Mouse (Mus musculus): ENCODE measurements around the gene Nlrp6. TPM values are rescaled to one million over a fixed set of nuclear protein-coding genes. Genes with fewer than 3 reads are reported as not detected.
"Not testable (repeated sequence)": the region's sequence is repeated elsewhere in the genome, so short reads cannot be mapped to it uniquely, and the experiment has no call there.

Nlrp6 gene
- polyA plus RNA-seq, 1 experiment from 2014 or later, result not detected

DNA sequence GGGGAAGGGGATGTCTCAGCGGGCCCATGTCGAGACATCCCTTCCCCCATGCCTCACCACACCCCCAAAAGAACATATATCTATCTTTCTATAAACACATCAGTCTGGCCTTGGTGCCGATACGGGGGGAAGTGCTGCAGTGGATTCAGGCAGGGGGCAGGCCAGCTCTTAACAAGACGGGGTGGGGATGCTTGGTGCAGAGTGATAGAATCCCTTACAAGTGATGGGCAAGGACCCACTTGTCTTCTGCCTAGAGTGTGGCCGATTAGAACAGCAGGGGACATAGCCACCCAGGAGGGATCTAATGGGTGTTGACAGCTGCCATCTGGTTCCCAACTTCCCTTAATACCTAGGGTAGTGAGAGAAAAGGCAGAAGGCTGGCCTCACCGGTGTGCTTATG is 50.2 kb downstream of the Nlrp6 start:
- CTCF ChIA-PET, result interaction anchor here (1.3 to 2.0 kb wide), 2 partner anchors 11 to 37 kb away, joined by 3 to 6 read pairs; no protein-coding TSS in a partner anchor
- DNase-seq (ENCODE audit: low read depth, low spot score) (no peak), ATAC-seq (no peak)
- POLR2A ChIA-PET, result no interaction called here
- no peak for TF ChIP-seq CTCF (IDR thresholded peaks at IDR 0.05)
- no peaks in the 10 kb centered on the region for H3K27me3 ChIP-seq
- in situ Hi-C loops (cut with MboI; ENCODE audit: low pct_unique_long_range_greater_than_20kb), result no loop called here

DNA sequence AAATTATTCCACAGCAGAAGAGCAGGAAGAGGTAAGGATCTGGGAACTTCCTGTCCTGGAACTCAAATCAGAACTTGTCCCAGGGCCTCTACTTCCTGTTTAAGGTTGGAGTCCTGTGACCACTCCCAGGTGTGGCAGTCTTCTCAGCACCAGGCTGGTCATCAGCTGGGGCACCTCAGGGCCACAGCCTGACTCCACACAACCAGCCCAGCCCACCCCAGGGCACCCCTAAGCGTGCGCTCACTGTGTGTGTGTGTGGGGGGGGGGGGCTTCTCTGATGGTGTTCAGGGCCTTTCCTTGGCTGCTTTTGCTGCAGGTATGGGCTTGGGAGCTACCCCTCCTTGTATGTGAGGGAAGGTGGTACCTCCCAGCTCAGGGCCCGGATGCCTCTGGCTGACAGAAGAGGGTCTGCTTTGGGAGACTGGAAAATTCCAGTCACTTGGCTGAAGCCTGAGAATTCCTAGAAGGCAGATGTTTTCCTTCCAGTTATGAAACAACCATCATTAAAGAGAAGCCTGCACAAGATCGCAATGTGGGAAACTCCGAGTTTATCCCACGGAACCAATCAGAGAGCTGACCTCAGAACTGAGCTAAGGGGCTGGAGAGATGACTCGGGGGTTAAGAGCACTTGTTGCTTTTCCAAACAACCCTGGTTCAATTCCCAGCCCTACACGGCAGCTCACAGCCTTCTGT is 50.9 kb downstream of the Nlrp6 start:
- in situ Hi-C loops (cut with MboI; ENCODE audit: low pct_unique_long_range_greater_than_20kb), result no loop called here
- DNase-seq (ENCODE audit: low read depth, low spot score), result no peak
- CTCF ChIA-PET, result interaction anchor here (1.3 to 2.0 kb wide), 2 partner anchors 12 to 37 kb away, joined by 3 to 6 read pairs; no protein-coding TSS in a partner anchor

DNA sequence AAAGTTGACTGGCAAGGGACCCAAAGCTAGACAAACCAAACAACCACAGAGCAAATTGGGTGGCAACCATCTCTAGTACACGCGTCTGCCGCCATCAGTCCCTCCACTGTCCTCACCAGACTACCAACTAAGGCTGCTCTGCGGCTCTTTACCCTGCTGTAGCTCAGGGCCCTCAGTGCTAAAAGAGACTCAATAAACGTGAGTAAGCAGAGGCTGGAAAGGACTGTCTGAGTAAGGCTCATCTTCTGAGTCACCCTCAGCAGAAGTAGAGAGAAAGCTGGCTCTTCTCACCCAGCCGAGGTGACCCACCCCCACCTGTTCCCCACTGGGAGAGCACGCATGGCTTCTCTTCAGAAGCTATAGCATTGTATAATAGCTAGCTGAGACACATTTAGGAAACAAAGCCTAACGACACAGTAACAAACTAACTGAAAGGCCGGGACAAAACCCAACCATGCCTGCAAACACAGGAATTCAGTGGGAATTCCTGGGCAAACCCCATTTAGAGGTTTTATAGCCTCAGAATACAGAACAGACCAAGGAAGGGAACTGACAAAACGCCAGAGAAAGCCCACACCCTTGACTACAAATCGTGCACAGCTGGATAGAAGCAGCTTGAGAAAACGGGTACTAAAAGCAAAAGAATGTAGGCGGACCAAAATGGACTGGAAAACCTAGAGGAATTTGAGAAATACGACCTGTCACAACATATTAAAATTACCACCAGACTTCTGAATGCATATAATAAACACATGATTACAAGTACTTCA is 52.9 kb downstream of the Nlrp6 start:
- CTCF ChIA-PET, result interaction anchor here (0.9 to 2.1 kb wide), 4 partner anchors 14 to 96 kb away, joined by 3 to 8 read pairs (median 4); no protein-coding TSS in a partner anchor
- in situ Hi-C loops (cut with MboI; ENCODE audit: low pct_unique_long_range_greater_than_20kb), result no loop called here
- POLR2A ChIA-PET, result interaction anchor here (0.5 to 0.9 kb wide), 2 partner anchors 31 to 221 kb away, joined by 3 to 4 read pairs; partner anchors contain the start of gene Lrrc56
- ATAC-seq (peak; percentile 76), DNase-seq (ENCODE audit: low read depth, low spot score) (no peak)
- H3K27me3 ChIP-seq, result no peaks in the 10 kb centered on the region
- no peak for TF ChIP-seq CTCF (IDR thresholded peaks at IDR 0.05)

More for the DNA sequence above, 50.9 kb downstream of the Nlrp6 start:
- no peaks in the 10 kb centered on the region for H3K27me3 ChIP-seq
- no peak for TF ChIP-seq CTCF (IDR thresholded peaks at IDR 0.05)
- POLR2A ChIA-PET, result no interaction called here
- no peak for ATAC-seq

DNA sequence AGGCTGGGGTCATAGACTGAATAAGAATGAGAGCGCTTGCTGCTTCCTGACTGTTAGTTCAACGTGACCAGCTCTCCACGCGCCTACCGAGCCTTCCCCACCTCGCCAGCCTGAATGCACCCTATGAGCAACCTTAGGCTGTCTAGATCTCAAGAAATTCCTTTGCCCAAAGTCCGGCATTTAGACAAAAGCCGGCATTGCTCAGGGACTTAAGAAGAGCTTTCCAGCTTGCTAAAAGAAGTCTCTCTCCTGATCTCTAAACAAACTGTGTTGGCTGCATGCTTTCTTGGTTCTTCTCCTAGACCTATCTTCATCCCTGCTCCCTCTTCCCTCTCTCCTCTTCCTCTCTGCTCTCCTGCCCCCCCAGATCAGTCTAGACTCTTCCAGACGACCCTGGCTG is 54.2 kb downstream of the Nlrp6 start:
- in situ Hi-C loops (cut with MboI; ENCODE audit: low pct_unique_long_range_greater_than_20kb), result no loop called here
- POLR2A ChIA-PET, result interaction anchor here (0.6 kb wide), 1 partner anchor 1399 kb away, joined by 5 read pairs; the partner anchor contains the start of gene Ifitm10
- TF ChIP-seq CTCF (IDR thresholded peaks at IDR 0.05), result no peak
- ATAC-seq (no peak), DNase-seq (ENCODE audit: low read depth, low spot score) (no peak)
- no peaks in the 10 kb centered on the region for H3K27me3 ChIP-seq
- CTCF ChIA-PET, result interaction anchor here (1.4 to 2.1 kb wide), 2 partner anchors 16 to 33 kb away, joined by 6 to 7 read pairs; no protein-coding TSS in a partner anchor

DNA sequence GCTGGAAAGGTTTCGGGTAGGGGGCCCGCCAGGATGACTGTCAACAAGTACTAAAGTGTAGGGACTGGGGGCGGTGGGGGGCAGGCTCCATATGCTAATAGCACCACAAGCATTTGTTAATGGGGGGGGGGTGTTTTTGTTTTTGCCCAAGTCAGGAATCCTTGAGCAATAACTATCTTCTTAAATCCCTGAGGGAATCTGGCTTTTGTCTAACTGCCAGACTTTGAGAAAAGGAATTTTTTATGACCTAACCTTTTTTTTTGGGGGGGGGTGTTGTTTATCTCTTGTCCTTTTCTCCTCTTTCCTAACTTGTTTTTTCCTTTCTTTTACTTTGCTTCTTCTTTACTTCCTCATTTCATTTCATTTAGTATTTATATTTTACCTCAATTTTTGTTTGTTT is 54.8 kb downstream of the Nlrp6 start:
- ChIA-PET POLR2A (interaction anchor here (0.6 kb wide), 2 partner anchors 21 to 1398 kb away, joined by 3 to 5 read pairs; partner anchors contain the start of gene Ifitm10), CTCF (interaction anchor here (1.4 kb wide), 1 partner anchor 16 kb away, joined by 7 read pairs; no protein-coding TSS in a partner anchor)
- no peaks in the 10 kb centered on the region for H3K27me3 ChIP-seq
- ATAC-seq (no peak), DNase-seq (ENCODE audit: low read depth, low spot score) (no peak)
- no peak for TF ChIP-seq CTCF (IDR thresholded peaks at IDR 0.05)
- in situ Hi-C loops (cut with MboI; ENCODE audit: low pct_unique_long_range_greater_than_20kb), result no loop called here

DNA sequence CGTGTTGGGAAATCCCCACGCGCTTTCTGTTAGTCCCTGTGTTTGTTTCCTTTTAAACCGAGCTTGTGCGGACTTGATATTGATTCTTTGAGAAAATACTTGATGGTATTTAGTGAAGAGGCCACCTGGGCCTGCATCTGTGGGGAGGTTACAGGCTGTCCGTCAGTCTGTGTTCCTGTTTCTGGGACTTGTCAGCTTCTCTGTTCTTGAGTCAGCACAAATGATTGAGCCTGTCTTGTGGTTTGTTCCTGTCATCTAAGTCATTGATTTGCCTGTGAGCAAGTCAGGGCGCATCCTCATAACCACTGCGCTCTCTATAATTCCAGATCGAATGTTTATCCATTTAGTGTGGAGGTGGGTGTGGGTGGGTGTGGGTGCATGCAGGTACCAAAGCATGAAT is 56.0 kb downstream of the Nlrp6 start:
- CTCF ChIA-PET; in situ Hi-C loops (cut with MboI; ENCODE audit: low pct_unique_long_range_greater_than_20kb); ATAC-seq; DNase-seq (ENCODE audit: low read depth, low spot score); H3K27me3 ChIP-seq: not testable (repeated sequence)
- POLR2A ChIA-PET, result interaction anchor here (0.7 kb wide), 1 partner anchor 1381 kb away, joined by 6 read pairs; no protein-coding TSS in a partner anchor

Other genes starting within 250 kb of the Nlrp6 start
- gene Olfr45, start 239.0 kb upstream of the Nlrp6 start, polyA plus RNA-seq (2021), result not detected
- not detected for gene Olfr541, start 223.6 kb upstream of the Nlrp6 start, polyA plus RNA-seq (2021)
- not detected for gene Cyp2e1, start 157.2 kb upstream of the Nlrp6 start, polyA plus RNA-seq (2021)
- not detected for gene Syce1, start 133.1 kb upstream of the Nlrp6 start, polyA plus RNA-seq (2021)
- gene Zfp941, start 98.7 kb upstream of the Nlrp6 start, polyA plus RNA-seq (2021), result not detected
- 0.18 TPM for gene Urah, start 85.9 kb upstream of the Nlrp6 start, polyA plus RNA-seq (2021)
- 0.23 TPM for gene Scgb1c1, start 75.4 kb upstream of the Nlrp6 start, polyA plus RNA-seq (2021)
- gene Odf3, start 73.1 kb upstream of the Nlrp6 start, polyA plus RNA-seq (2021), result 0.31 TPM
- not detected for gene Gm45785, start 64.6 kb upstream of the Nlrp6 start, polyA plus RNA-seq (2021)
- gene Ric8a, start 63.9 kb upstream of the Nlrp6 start, polyA plus RNA-seq (2021), result 67.0 TPM
- gene Bet1l, start 63.3 kb upstream of the Nlrp6 start, polyA plus RNA-seq (2021), result 28.0 TPM
- 148 TPM for gene Psmd13, start 38.9 kb upstream of the Nlrp6 start, polyA plus RNA-seq (2021)
- 48.3 TPM for gene Sirt3, start 38.6 kb upstream of the Nlrp6 start, polyA plus RNA-seq (2021)
- not detected for gene Cox8b, start 20.5 kb upstream of the Nlrp6 start, polyA plus RNA-seq (2021)
- gene Pgghg, start 20.5 kb downstream of the Nlrp6 start, polyA plus RNA-seq (2021), result 18.3 TPM
- 0.30 TPM for gene Ifitm5, start 29.4 kb downstream of the Nlrp6 start, polyA plus RNA-seq (2021)
- 0.50 TPM for gene Gm45717, start 35.0 kb downstream of the Nlrp6 start, polyA plus RNA-seq (2021)
- gene Ifitm2, start 35.1 kb downstream of the Nlrp6 start, polyA plus RNA-seq (2021), result 257 TPM
- gene Ifitm1, start 46.3 kb downstream of the Nlrp6 start, polyA plus RNA-seq (2021), result 0.22 TPM
- 8.6 TPM for gene Ifitm3, start 89.9 kb downstream of the Nlrp6 start, polyA plus RNA-seq (2021)
- gene Ifitm6, start 97.0 kb downstream of the Nlrp6 start, polyA plus RNA-seq (2021), result 0.21 TPM
- not detected for gene Gm17387, start 108.2 kb downstream of the Nlrp6 start, polyA plus RNA-seq (2021)
- 2.2 TPM for gene B4galnt4, start 140.2 kb downstream of the Nlrp6 start, polyA plus RNA-seq (2021)
- gene Pkp3, start 157.3 kb downstream of the Nlrp6 start, polyA plus RNA-seq (2021), result 2.2 TPM
- 7.6 TPM for gene Sigirr, start 179.7 kb downstream of the Nlrp6 start, polyA plus RNA-seq (2021)
- gene Ano9, start 196.9 kb downstream of the Nlrp6 start, polyA plus RNA-seq (2021), result 0.09 TPM
- 96.0 TPM for gene Ptdss2, start 201.5 kb downstream of the Nlrp6 start, polyA plus RNA-seq (2021)